Mouse (Mus musculus) C2C12 (cell line): ENCODE results near the gene Abhd2.

Experiments used
- CTCF ChIP-seq: IDR thresholded peaks from one replicate; pipeline ENCODE4 v1.5.1; 2011; ENCODE audit not compliant: control insufficient read depth, insufficient read depth, insufficient read length
- FOSL1 ChIP-seq: IDR thresholded peaks from one replicate; pipeline ENCODE4 v1.8.0; 2011; ENCODE audit warnings: mild to moderate bottlenecking, low read length; ENCODE audit not compliant: poor library complexity, insufficient read depth, severe bottlenecking
- MAX ChIP-seq: IDR thresholded peaks from one replicate; pipeline ENCODE4 v1.6.1; 2011; ENCODE audit warnings: mild to moderate bottlenecking, control low read depth

DNA sequence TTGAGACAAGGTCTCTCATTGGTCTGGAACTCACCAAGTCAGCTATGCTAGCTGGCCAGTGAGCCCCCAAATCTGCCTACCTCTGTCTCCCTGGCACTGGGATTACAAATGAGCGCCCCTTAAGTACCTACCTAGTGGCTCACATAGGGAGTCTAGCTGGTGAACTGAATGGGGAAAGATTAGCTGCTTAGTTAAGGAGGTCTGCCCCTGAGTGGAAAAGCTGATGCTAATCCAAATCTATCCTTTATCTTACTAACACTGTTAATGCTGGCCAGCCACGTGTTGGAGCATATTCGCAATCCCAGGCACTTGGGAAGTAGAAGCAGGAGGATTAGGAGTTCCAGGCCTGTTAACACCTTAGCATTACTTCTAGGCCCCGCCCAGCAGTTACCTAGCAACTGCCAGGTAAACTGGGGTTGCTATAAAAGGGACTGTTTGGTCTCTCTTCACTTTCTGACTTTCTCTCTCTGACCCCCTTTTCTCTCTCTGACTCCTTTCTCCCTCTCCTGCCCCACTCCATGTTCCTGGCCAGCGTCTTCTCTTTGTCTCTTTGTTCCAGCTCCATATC, 117.2 kb downstream of the Abhd2 start:
- TF ChIP-seq FOSL1: no peak
- no peak for TF ChIP-seq CTCF
- no peak for TF ChIP-seq MAX
